Mouse (Mus musculus): ENCODE results near the gene Ifnb1.

Ifnb1 gene

DNA sequence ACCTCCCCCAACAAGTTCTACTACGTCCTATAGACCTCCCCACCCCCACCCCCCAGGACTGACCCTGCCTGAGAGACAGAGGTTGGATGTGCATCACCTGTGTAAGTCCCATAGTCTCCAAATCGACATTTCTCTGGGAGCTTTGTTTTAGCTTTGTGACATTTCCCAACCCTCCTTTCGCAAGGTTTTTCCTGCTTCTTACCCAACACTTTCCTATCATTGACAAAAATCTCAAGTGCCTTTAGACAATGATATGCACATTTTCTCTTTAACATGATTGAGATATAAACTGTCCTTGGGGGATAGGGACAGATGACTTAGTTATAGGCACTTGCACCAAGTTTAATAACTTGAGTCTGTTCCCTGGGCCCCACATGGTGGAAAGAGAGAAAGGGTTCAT lies 21.3 kb downstream of the Ifnb1 start:
- no peak for DNase-seq

DNA sequence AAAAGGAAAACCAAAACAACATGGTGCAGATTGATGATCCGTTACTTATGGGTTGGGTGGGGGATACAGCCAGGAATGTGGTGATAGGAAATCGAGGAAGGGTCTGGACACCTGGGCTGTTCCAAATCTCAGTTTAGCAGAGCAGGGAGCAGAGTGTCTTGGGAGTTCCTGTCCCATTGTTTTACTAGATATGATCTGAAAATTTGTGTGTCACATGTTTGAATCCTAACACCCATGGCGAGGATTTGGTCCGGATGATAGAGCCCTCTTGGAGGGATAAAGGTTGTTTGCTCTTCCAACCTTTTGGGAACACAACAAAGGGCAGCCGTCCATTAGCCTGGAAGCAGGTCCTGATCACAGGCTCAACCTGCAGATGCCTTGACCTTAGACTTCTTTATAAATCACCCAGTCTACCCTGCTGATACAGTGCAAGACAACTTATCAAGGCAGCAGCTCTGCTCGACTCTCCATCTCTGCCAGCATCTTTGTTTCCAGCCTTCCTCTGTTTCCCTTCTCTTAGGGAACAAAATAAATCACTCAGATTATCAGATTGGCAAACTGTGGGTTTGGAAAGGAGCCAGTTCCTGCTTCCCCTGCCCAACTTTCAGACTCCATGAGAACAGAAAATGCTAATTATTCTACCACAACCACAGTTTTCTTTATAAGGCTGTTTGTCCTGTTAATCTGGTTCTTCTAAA lies 26.1 kb downstream of the Ifnb1 start:
- peak; percentile 60 to 61 for DNase-seq

DNA sequence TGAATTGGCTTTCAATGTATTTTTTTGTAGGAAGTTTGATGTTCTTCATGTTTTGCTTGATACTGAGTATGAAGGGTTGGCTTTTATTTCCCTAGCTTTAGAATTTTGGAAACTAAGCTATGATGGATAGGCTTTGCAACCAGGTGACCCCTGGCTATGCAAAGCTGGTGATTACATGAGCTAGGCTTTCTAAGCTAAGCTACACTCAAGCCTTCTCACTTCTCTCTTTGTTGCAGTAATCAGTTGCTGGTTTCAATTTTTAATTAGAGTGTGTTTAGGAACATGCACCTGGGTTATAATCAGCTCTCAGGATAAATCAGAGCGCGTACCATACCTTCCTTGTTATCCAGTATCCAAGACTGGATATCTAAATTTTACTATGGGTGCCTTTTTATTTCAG lies 33.0 kb downstream of the Ifnb1 start:
- no peak for DNase-seq

DNA sequence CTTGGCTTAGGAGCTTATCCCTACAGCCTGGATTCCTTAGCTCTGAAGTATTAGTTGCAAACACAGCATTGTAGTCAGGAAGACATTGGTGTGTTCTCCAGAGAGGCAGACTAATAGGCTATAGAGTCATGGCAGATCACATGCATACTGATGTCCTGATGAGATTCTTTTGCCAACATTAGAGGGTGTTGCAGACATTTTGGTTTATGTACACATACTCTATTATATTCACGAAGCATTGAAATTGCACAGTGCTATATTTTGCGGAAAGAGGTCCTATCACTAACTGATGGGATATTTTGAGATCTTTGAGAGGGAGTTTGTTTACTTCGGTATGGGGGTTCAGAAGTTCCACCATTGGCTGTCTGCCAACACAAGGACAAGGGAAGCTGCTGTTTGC lies 34.5 kb downstream of the Ifnb1 start:
- no peak for DNase-seq

DNA sequence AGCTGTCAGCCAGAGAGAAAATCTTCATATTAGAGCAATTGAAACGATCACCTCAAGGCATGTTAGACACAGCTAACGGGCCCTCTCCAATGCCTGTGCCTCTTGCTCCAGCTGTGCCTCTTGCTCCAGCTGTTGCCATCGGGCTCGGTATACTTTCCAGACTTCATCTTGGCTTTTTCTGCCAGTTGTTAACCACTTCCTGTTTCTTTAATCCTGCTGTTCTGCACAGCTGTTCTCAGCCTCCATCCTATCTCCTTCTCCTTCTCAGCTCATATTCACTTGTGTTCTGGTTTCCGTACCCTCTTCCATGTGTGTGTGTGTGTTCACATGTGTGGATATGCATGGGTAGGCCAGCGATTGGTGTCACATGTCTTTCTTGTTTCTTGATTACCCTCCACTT lies 42.4 kb downstream of the Ifnb1 start:
- DNase-seq, result no peak

DNA sequence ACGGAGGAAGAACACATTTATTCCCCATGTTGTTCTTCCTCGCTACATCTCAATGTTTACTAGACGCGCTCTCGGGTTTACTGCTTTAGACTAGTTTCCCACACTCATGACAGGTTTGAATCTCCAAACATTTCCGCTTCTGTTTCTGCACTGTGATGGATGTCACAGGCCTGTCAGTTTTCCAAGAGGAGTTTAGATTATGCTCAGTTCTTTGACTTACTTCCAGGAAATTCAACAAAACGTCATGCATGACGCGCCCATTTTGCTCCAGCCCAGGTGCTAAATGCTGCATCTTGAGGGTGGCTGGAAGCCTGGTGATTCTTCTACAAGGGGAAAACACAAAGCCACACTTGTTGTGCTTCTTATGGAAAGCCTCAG lies 43.8 kb downstream of the Ifnb1 start:
- no peak for DNase-seq

DNA sequence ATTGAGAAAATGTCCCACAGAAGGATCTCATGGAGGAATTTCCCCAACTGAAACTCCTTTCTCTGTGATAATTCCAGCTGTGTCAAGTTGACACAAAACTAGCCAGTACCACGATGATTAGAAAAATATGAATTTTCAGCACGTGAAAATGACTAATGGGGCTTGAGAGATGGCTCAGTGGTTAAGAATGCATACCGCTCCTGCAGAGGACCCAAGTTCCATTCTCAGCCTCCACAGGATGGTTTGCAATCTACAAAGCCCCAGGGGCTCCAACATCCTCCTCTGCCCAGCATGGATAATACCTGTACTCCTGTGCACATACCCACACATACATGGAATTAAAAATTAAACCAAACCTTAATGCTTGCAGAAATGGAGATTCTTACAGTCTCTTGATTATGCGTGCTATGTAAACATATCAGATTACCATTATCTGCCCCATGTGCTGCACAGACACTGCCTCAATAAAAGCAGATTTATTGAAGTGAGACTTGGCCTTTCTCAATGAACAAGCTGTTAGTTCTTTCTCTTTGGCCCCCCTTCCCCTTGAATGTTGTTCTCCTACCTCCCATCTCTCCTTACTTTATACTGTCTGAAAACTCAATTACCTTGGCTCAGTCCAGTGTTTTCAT lies 44.3 kb downstream of the Ifnb1 start:
- no peak for DNase-seq

DNA sequence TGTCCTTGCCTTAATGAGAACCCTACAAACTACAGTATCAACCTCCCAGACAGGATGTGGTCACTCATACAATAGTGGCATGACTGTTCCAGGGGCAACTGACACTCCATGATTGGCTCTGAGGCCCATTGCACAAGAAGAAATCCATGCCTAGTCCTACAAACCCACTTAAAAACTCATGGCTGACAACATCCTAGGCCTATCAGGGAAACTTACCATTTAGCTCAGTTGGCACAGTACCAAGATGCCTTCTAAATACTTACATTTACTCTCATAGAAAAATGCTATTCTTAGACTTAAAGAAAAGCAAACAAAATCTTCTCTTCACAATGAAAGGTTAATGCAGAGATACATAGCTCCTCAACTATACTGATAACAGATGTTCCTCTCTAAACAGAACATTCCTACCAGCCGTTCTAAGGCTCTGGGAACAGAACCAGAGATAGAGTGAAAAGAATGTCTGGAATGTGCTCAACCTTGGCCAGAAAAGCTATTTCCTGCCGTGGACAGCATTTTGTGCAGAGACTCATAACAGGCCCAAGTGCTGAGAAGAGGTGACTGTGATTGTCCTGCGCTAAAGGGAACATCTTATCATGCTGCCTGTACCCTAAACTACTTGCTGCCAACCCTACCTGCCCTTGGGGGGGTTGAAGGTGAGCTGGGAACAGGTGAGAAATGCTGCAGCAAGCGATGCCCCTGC lies 45.9 kb downstream of the Ifnb1 start:
- DNase-seq, result peak; percentile 26 to 32

DNA sequence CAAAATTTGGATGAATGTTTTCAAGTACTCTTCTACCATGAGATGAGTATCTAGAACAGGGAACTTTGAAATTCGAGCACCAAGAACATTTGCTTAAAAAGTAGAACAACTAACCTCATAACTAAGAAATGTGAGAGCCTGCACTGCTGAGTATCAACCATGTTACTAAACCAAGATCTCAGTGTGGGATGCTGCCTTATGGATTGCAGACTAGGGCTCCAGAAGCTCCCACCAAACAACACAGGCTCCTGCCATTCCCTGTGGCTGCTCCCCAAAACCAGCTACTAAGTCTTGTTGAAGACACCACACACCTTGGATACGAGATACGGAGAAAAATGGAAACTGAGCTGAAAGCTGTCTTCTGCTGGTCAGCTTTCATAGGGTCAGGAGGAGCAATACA lies 46.5 kb downstream of the Ifnb1 start:
- DNase-seq, result no peak

All from kidney, postnatal 36 days (tissue).